Mouse (Mus musculus): ENCODE measurements around the gene Dcaf17. TPM values are rescaled to one million over a fixed set of nuclear protein-coding genes. Genes with fewer than 3 reads are reported as not detected.

The Dcaf17 gene
- polyA plus RNA-seq, 1 experiment from 2014 or later: 19.0 TPM

- Histone ChIP-seq H3K4me2 (ENCODE audit: low read length) (no peak overlapping the region), H3K9me3 (ENCODE audit: control insufficient read depth, low read length) (no peaks in the 10 kb centered on the region), H3K4me3 (ENCODE audit: control insufficient read depth in 1 of 2, insufficient read depth in 1 of 2, low read depth in 1 of 2, low read length in 2 of 2) (no peak overlapping the region), H3K9ac (ENCODE audit: low read length) (no peak overlapping the region), H3K4me1 (ENCODE audit: control insufficient read depth in 2 of 2, insufficient read depth in 2 of 2, low read length in 2 of 2) (no peaks in the 10 kb centered on the region), H3K36me3 (ENCODE audit: control insufficient read depth, insufficient read depth, low read length) (no peaks in the 10 kb centered on the region), H3K27ac (replicated peaks in 1 of 2; ENCODE audit: control insufficient read depth in 1 of 2, insufficient read depth in 1 of 2, low read depth in 2 of 2, low read length in 2 of 2) (no peak overlapping the region), H3K27me3 (ENCODE audit: control insufficient read depth, insufficient read depth, low read length) (no peaks in the 10 kb centered on the region)
- 73% methylated on average over 4 of the region's 4 CpGs for WGBS
- ATAC-seq (ENCODE audit: insufficient number of reproducible peaks, insufficient read depth, low FRiP score, low read depth): no peak
Observed at GRCm38 (mm10) chr2:71140622-71141021, 85.5 kb downstream of the Dcaf17 start.

- Histone ChIP-seq H3K9ac (ENCODE audit: low read length) (no peak overlapping the region), H3K4me1 (ENCODE audit: control insufficient read depth in 2 of 2, insufficient read depth in 2 of 2, low read length in 2 of 2) (no peaks in the 10 kb centered on the region), H3K9me3 (ENCODE audit: control insufficient read depth, low read length) (no peaks in the 10 kb centered on the region), H3K4me3 (ENCODE audit: control insufficient read depth in 1 of 2, insufficient read depth in 1 of 2, low read depth in 1 of 2, low read length in 2 of 2) (no peak overlapping the region), H3K27me3 (ENCODE audit: control insufficient read depth, insufficient read depth, low read length) (no peaks in the 10 kb centered on the region), H3K36me3 (ENCODE audit: control insufficient read depth, insufficient read depth, low read length) (no peaks in the 10 kb centered on the region), H3K4me2 (ENCODE audit: low read length) (no peak overlapping the region), H3K27ac (replicated peaks in 1 of 2; ENCODE audit: control insufficient read depth in 1 of 2, insufficient read depth in 1 of 2, low read depth in 2 of 2, low read length in 2 of 2) (no peak overlapping the region)
- 51% methylated on average over 7 of the region's 7 CpGs for WGBS
- no peak for ATAC-seq (ENCODE audit: insufficient number of reproducible peaks, insufficient read depth, low FRiP score, low read depth)
Observed at GRCm38 (mm10) chr2:71142410-71142809, 87.3 kb downstream of the Dcaf17 start.

GRCm38 (mm10) chr2:71145853-71146252 lies 90.7 kb downstream of the Dcaf17 start:
- Histone ChIP-seq H3K36me3 (ENCODE audit: control insufficient read depth, insufficient read depth, low read length) (no peaks in the 10 kb centered on the region), H3K27me3 (ENCODE audit: control insufficient read depth, insufficient read depth, low read length) (no peaks in the 10 kb centered on the region), H3K9ac (ENCODE audit: low read length) (no peak overlapping the region), H3K4me3 (ENCODE audit: control insufficient read depth in 1 of 2, insufficient read depth in 1 of 2, low read depth in 1 of 2, low read length in 2 of 2) (no peak overlapping the region), H3K4me1 (ENCODE audit: control insufficient read depth in 2 of 2, insufficient read depth in 2 of 2, low read length in 2 of 2) (no peaks in the 10 kb centered on the region), H3K27ac (replicated peaks in 1 of 2; ENCODE audit: control insufficient read depth in 1 of 2, insufficient read depth in 1 of 2, low read depth in 2 of 2, low read length in 2 of 2) (no peak overlapping the region), H3K4me2 (ENCODE audit: low read length) (no peak overlapping the region), H3K9me3 (ENCODE audit: control insufficient read depth, low read length) (no peaks in the 10 kb centered on the region)
- 62% methylated on average over 4 of the region's 4 CpGs for WGBS
- no peak for ATAC-seq (ENCODE audit: insufficient number of reproducible peaks, insufficient read depth, low FRiP score, low read depth)

- Histone ChIP-seq H3K36me3 (ENCODE audit: control insufficient read depth, insufficient read depth, low read length) (no peaks in the 10 kb centered on the region), H3K9me3 (ENCODE audit: control insufficient read depth, low read length) (no peaks in the 10 kb centered on the region), H3K9ac (ENCODE audit: low read length) (no peak overlapping the region), H3K27me3 (ENCODE audit: control insufficient read depth, insufficient read depth, low read length) (no peaks in the 10 kb centered on the region), H3K27ac (replicated peaks in 1 of 2; ENCODE audit: control insufficient read depth in 1 of 2, insufficient read depth in 1 of 2, low read depth in 2 of 2, low read length in 2 of 2) (no peak overlapping the region), H3K4me1 (ENCODE audit: control insufficient read depth in 2 of 2, insufficient read depth in 2 of 2, low read length in 2 of 2) (no peaks in the 10 kb centered on the region), H3K4me3 (ENCODE audit: control insufficient read depth in 1 of 2, insufficient read depth in 1 of 2, low read depth in 1 of 2, low read length in 2 of 2) (no peak overlapping the region), H3K4me2 (ENCODE audit: low read length) (no peak overlapping the region)
- WGBS: 11% methylated on average over 3 of the region's 3 CpGs
- ATAC-seq (ENCODE audit: insufficient number of reproducible peaks, insufficient read depth, low FRiP score, low read depth): no peak
Observed at GRCm38 (mm10) chr2:71146266-71146665, 91.1 kb downstream of the Dcaf17 start.

DNA sequence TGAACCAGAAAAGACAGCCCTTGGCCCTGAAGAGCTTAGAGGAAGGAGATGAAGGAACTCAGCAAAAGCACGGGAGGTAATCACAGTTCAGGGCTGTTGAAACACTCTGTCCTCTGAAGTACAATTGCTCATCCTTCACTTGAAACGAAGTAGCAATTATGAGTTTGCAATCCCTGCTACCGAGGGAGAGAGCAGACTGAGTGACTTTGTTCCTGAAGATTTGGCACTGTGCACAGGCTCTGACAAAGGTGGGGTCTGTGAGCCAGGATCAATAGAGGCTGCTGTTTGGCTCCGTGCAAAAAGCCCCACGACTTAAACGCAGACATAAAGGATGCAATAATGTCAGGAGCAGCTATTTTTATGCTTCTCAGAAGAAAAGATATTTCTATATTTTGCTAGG lies 92.7 kb downstream of the Dcaf17 start:
- no peak overlapping the region for H3K9ac ChIP-seq (ENCODE audit: low read length)
- H3K9me3 ChIP-seq (ENCODE audit: control insufficient read depth, low read length): no peaks in the 10 kb centered on the region
- H3K4me2 ChIP-seq (ENCODE audit: low read length): no peak overlapping the region
- H3K27me3 ChIP-seq (ENCODE audit: control insufficient read depth, insufficient read depth, low read length): no peaks in the 10 kb centered on the region
- WGBS: 59% methylated on average over 6 of the region's 6 CpGs
- H3K4me3 ChIP-seq (ENCODE audit: control insufficient read depth in 1 of 2, insufficient read depth in 1 of 2, low read depth in 1 of 2, low read length in 2 of 2): no peak overlapping the region
- no peaks in the 10 kb centered on the region for H3K36me3 ChIP-seq (ENCODE audit: control insufficient read depth, insufficient read depth, low read length)
- no peak overlapping the region for H3K27ac ChIP-seq (replicated peaks in 1 of 2; ENCODE audit: control insufficient read depth in 1 of 2, insufficient read depth in 1 of 2, low read depth in 2 of 2, low read length in 2 of 2)
- no peaks in the 10 kb centered on the region for H3K4me1 ChIP-seq (ENCODE audit: control insufficient read depth in 2 of 2, insufficient read depth in 2 of 2, low read length in 2 of 2)
- no peak for ATAC-seq (ENCODE audit: insufficient number of reproducible peaks, insufficient read depth, low FRiP score, low read depth)

Other genes with a start within 250 kb of the Dcaf17 start
- gene Tlk1, start 229.6 kb upstream of the Dcaf17 start, polyA plus RNA-seq (2014; fragmentation: Nextera tagmentation; extraction: Ambion mirVana): 37.2 and 41.0 TPM in 2 replicates
- gene Mettl8, start 255 bp downstream of the Dcaf17 start, polyA plus RNA-seq (2014; fragmentation: Nextera tagmentation; extraction: Ambion mirVana): 10.0 and 12.9 TPM in 2 replicates
- 1.00 and 1.1 TPM in 2 replicates for gene Cybrd1, start 62.6 kb downstream of the Dcaf17 start, polyA plus RNA-seq (2014; fragmentation: Nextera tagmentation; extraction: Ambion mirVana)
- gene Dync1i2, start 156.4 kb downstream of the Dcaf17 start, polyA plus RNA-seq (2014; fragmentation: Nextera tagmentation; extraction: Ambion mirVana): 73.3 and 73.4 TPM in 2 replicates

Data from heart, embryonic 14.5 days (tissue).